In the genomic region with DNA sequence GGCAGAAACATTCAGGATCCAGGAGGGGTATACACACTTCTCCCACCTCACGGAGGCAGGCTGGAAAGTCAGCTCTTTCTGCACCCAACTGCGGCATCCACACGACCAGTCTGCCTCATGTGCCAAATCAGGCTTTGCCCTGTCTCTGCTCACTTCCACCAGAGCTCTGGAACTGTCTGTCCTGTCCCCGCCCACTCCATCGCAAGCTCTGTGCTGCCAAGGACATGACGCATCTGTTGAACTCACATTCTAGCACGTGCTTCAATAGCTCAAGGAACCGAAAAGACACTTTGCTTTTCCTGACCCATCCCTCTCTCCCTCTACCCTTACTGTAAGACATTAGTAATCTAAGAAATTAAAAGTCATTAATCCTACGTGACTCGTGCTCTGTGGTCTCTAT, we compare ENCODE assay signal across 15 mouse cellular contexts. TPM values are rescaled to one million over a fixed set of nuclear protein-coding genes. Genes with fewer than 3 reads are reported as not detected.
DNase-seq lines count a peak whose midpoint lies in the region; ATAC-seq and TF ChIP-seq lines count a peak whose summit lies in the region.
"Had no signal": no experiment of that assay in that cellular context is flagged by ENCODE, and none has a peak within 500 bp of the region (broad histone marks: within the 10 kb centered on the region; RNA-seq: fewer than 3 reads in every experiment).

No protein-coding gene starts in this region.

- no peak for TF ChIP-seq RAD21 in CH12.LX (IDR thresholded peaks at IDR 0.05; ENCODE audit: low read depth, low read length)

- ATAC-seq in heart, embryonic 13.5 days (ENCODE audit: extremely low read depth, insufficient number of reproducible peaks, low FRiP score, low TSS enrichment) = no peak
- no peak for ATAC-seq in heart, embryonic 12.5 days (ENCODE audit: insufficient number of reproducible peaks, low FRiP score)
- ATAC-seq in lung, embryonic 16.5 days (ENCODE audit: low read depth) = peak; percentile 95

- H3K4me3 ChIP-seq in heart, embryonic 13.5 days = no peak overlapping the region
- no peak overlapping the region for H3K4me3 ChIP-seq in heart, embryonic 12.5 days
- no peak overlapping the region for H3K4me3 ChIP-seq in CH12.LX (replicated peaks in 1 of 3; ENCODE audit: low read depth in 2 of 3, low read length in 2 of 3, poor library complexity in 1 of 3)
- no peak overlapping the region for H3K4me3 ChIP-seq in lung, embryonic 16.5 days (ENCODE audit: low read length)
- H3K4me3 ChIP-seq in embryonic facial prominence, embryonic 10.5 days = no peak overlapping the region
- H3K4me3 ChIP-seq: embryonic facial prominence, embryonic 13.5 days; forebrain, embryonic 12.5 days; limb, embryonic 15.5 days; neural tube, embryonic 15.5 days had no signal

- TF ChIP-seq CTCF in CH12.LX (conservative IDR thresholded peaks at IDR 0.05 in 1 of 2, IDR thresholded peaks at IDR 0.05 in 1 of 2; ENCODE audit: low read depth in 2 of 2, low read length in 2 of 2) = no peak

- H3K79me2 ChIP-seq in CH12.LX (replicated peaks; ENCODE audit: control insufficient read depth, extremely low read depth, insufficient read depth, poor library complexity, severe bottlenecking) = no peaks in the 10 kb centered on the region

- H3K27ac ChIP-seq in heart, embryonic 13.5 days (replicated peaks) = no peak overlapping the region
- no peak overlapping the region for H3K27ac ChIP-seq in heart, embryonic 12.5 days (ENCODE audit: poor library complexity, severe bottlenecking)
- H3K27ac ChIP-seq in CH12.LX (ENCODE audit: insufficient read depth, low read depth) = no peak overlapping the region
- H3K27ac ChIP-seq in lung, embryonic 16.5 days (ENCODE audit: low read length) = no peak overlapping the region
- no peak overlapping the region for H3K27ac ChIP-seq in embryonic facial prominence, embryonic 10.5 days (replicated peaks)
- H3K27ac ChIP-seq: embryonic facial prominence, embryonic 13.5 days; forebrain, embryonic 12.5 days; limb, embryonic 15.5 days; neural tube, embryonic 15.5 days had no signal

- WGBS in heart, embryonic 13.5 days = 50% methylated on average over 10 of the region's 10 CpGs
- 53% methylated on average over 10 of the region's 10 CpGs for WGBS in heart, embryonic 12.5 days
- WGBS in lung, embryonic 16.5 days = 36% methylated on average over 10 of the region's 10 CpGs
- 88% methylated on average over 10 of the region's 10 CpGs for WGBS in embryonic facial prominence, embryonic 10.5 days

- peaks cover 9% of the 10 kb centered on the region for H3K4me1 ChIP-seq in heart, embryonic 13.5 days
- no peaks in the 10 kb centered on the region for H3K4me1 ChIP-seq in heart, embryonic 12.5 days (replicated peaks)
- peaks cover 7 to 16% of the 10 kb centered on the region in 2 experiments; a peak in 3 of 4 replicates for H3K4me1 ChIP-seq in CH12.LX (ENCODE audit: control insufficient read depth in 1 of 2, insufficient read depth in 2 of 2)
- 0 out of 2 replicates have a peak, but pooled peaks cover 2% of the 10 kb centered on the region for H3K4me1 ChIP-seq in lung, embryonic 16.5 days (replicated peaks; ENCODE audit: control insufficient read depth, insufficient read depth, low read length)
- peaks cover 10% of the 10 kb centered on the region for H3K4me1 ChIP-seq in embryonic facial prominence, embryonic 10.5 days
- H3K4me1 ChIP-seq: embryonic facial prominence, embryonic 13.5 days; forebrain, embryonic 12.5 days; limb, embryonic 15.5 days had no signal

- no peak for TF ChIP-seq POLR2A in CH12.LX (IDR thresholded peaks at IDR 0.05; ENCODE audit: low read depth, low read length)

- no peaks in the 10 kb centered on the region for H3K9me3 ChIP-seq in heart, embryonic 13.5 days
- H3K9me3 ChIP-seq in heart, embryonic 12.5 days (replicated peaks) = no peaks in the 10 kb centered on the region
- H3K9me3 ChIP-seq in CH12.LX (replicated peaks; ENCODE audit: low read length) = no peaks in the 10 kb centered on the region
- no peaks in the 10 kb centered on the region for H3K9me3 ChIP-seq in lung, embryonic 16.5 days (ENCODE audit: control insufficient read depth, low read length)
- H3K9me3 ChIP-seq in embryonic facial prominence, embryonic 10.5 days = no peaks in the 10 kb centered on the region
- H3K9me3 ChIP-seq: embryonic facial prominence, embryonic 13.5 days; forebrain, embryonic 12.5 days; limb, embryonic 15.5 days; neural tube, embryonic 15.5 days had no signal

- no peaks in the 10 kb centered on the region for H3K36me3 ChIP-seq in heart, embryonic 13.5 days
- no peaks in the 10 kb centered on the region for H3K36me3 ChIP-seq in heart, embryonic 12.5 days
- H3K36me3 ChIP-seq in CH12.LX (replicated peaks in 1 of 2; ENCODE audit: control insufficient read depth in 1 of 2, insufficient read depth in 1 of 2, low read length in 1 of 2) = no peaks in the 10 kb centered on the region
- H3K36me3 ChIP-seq in lung, embryonic 16.5 days (ENCODE audit: control insufficient read depth, insufficient read depth, low read length) = no peaks in the 10 kb centered on the region
- no peaks in the 10 kb centered on the region; the same call in 1 of the 2 replicates for H3K36me3 ChIP-seq in embryonic facial prominence, embryonic 10.5 days (replicated peaks)
- H3K36me3 ChIP-seq: embryonic facial prominence, embryonic 13.5 days; limb, embryonic 15.5 days had no signal

- 0 out of 2 replicates have a peak overlapping the region, but pooled peaks have one; percentile 1 for H3K4me2 ChIP-seq in heart, embryonic 13.5 days
- H3K4me2 ChIP-seq in heart, embryonic 12.5 days = no peak overlapping the region
- H3K4me2 ChIP-seq in CH12.LX (ENCODE audit: insufficient read depth, low read depth, poor library complexity, severe bottlenecking) = no peak overlapping the region
- H3K4me2 ChIP-seq in lung, embryonic 16.5 days (ENCODE audit: low read depth, low read length) = no peak overlapping the region
- H3K4me2 ChIP-seq: embryonic facial prominence, embryonic 13.5 days; forebrain, embryonic 12.5 days; limb, embryonic 15.5 days; neural tube, embryonic 15.5 days had no signal

- no peak overlapping the region for H3K9ac ChIP-seq in heart, embryonic 13.5 days
- no peak overlapping the region for H3K9ac ChIP-seq in heart, embryonic 12.5 days
- H3K9ac ChIP-seq in CH12.LX (ENCODE audit: insufficient read depth, low read depth) = no peak overlapping the region
- H3K9ac ChIP-seq in lung, embryonic 16.5 days (ENCODE audit: low read length) = no peak overlapping the region
- H3K9ac ChIP-seq: embryonic facial prominence, embryonic 13.5 days; forebrain, embryonic 12.5 days; limb, embryonic 15.5 days; neural tube, embryonic 15.5 days had no signal

- dilution Hi-C loops in CH12.LX (cut with MboI; ENCODE audit: extremely low pct_ligation_motif_present, extremely low pct_unique_long_range_greater_than_20kb, low sequenced_read_pairs) = no loop called here

- DNase-seq in CH12.LX (ENCODE audit: extremely low read depth) = no peak
- peak; percentile 49 for DNase-seq in adrenal gland, postnatal 14 days
- no peak for DNase-seq in thymus, postnatal 0 days (ENCODE audit: low spot score)
- DNase-seq in embryonic facial prominence, embryonic 10.5 days (ENCODE audit: low spot score) = no peak
- DNase-seq in kidney, postnatal 4 days = no peak
- DNase-seq: gastrocnemius, postnatal 14 days; thymus, adult 18-20 months had no signal

- peaks cover 9% of the 10 kb centered on the region for H3K27me3 ChIP-seq in heart, embryonic 13.5 days (replicated peaks)
- H3K27me3 ChIP-seq in heart, embryonic 12.5 days (replicated peaks) = no peaks in the 10 kb centered on the region; the same call in 1 of the 2 replicates
- H3K27me3 ChIP-seq in CH12.LX (replicated peaks) = no peaks in the 10 kb centered on the region
- H3K27me3 ChIP-seq in lung, embryonic 16.5 days (ENCODE audit: control insufficient read depth, insufficient read depth, low read depth, low read length) = no peaks in the 10 kb centered on the region
- H3K27me3 ChIP-seq in embryonic facial prominence, embryonic 10.5 days (replicated peaks; ENCODE audit: low read depth, poor library complexity, severe bottlenecking) = no peaks in the 10 kb centered on the region
- H3K27me3 ChIP-seq: embryonic facial prominence, embryonic 13.5 days; forebrain, embryonic 12.5 days; limb, embryonic 15.5 days; neural tube, embryonic 15.5 days had no signal

- in situ Hi-C loops in CH12.LX (cut with MboI; ENCODE audit: low pct_ligation_motif_present, low pct_unique_long_range_greater_than_20kb, low sequenced_read_pairs) = no loop called here

- TF ChIP-seq EP300 in CH12.LX (IDR thresholded peaks at IDR 0.05; ENCODE audit: low read length) = no peak

RNA-seq across cellular contexts. Expression of gene Nt5c2, which starts 10.0 kb away (rescaled TPM):
- 102 and 124 TPM in 2 replicates for polyA plus RNA-seq in heart, embryonic 13.5 days (2015; fragmentation: Nextera tagmentation; extraction: Ambion mirVana)
- polyA plus RNA-seq in heart, embryonic 12.5 days (2016; fragmentation: Nextera tagmentation; extraction: Ambion mirVana) = 108 and 111 TPM in 2 replicates
- total RNA-seq in CH12.LX (2012; rRNA removed) (15.1 and 22.5 TPM in 2 replicates), CH12.LX (2014; rRNA removed) (21.1 and 26.0 TPM in 2 replicates)
- polyA plus RNA-seq in CH12.LX (2012; ENCODE audit: insufficient read length, low read depth) = 58.8 and 62.9 TPM in 2 replicates
- 79.8 and 82.3 TPM in 2 replicates for total RNA-seq in adrenal gland, postnatal 14 days (2021)
- polyA plus RNA-seq in lung, embryonic 16.5 days (2015; fragmentation: Nextera tagmentation; extraction: Ambion mirVana) = 87.7 and 92.2 TPM in 2 replicates
- polyA plus RNA-seq in thymus, postnatal 0 days (2015; fragmentation: Nextera tagmentation; extraction: Ambion mirVana) = 104 and 120 TPM in 2 replicates
- 73.7 and 74.1 TPM in 2 replicates for polyA plus RNA-seq in embryonic facial prominence, embryonic 10.5 days (2016; fragmentation: Nextera tagmentation; extraction: Ambion mirVana)

RNA-seq across cellular contexts. Expression of gene Ina, which starts 10.5 kb away (rescaled TPM):
- 0.52 and 0.74 TPM in 2 replicates for polyA plus RNA-seq in heart, embryonic 13.5 days (2015; fragmentation: Nextera tagmentation; extraction: Ambion mirVana)
- 0.24 and 0.86 TPM in 2 replicates for polyA plus RNA-seq in heart, embryonic 12.5 days (2016; fragmentation: Nextera tagmentation; extraction: Ambion mirVana)
- not detected in 2 replicates for total RNA-seq in CH12.LX (2012; rRNA removed)
- not detected in 2 replicates for total RNA-seq in CH12.LX (2014; rRNA removed)
- not detected in 2 replicates for polyA plus RNA-seq in CH12.LX (2012; ENCODE audit: insufficient read length, low read depth)
- total RNA-seq in adrenal gland, postnatal 14 days (2021) = 7.5 and 9.6 TPM in 2 replicates
- polyA plus RNA-seq in lung, embryonic 16.5 days (2015; fragmentation: Nextera tagmentation; extraction: Ambion mirVana) = 0.51 and 1.2 TPM in 2 replicates
- 0.37 and 0.39 TPM in 2 replicates for polyA plus RNA-seq in thymus, postnatal 0 days (2015; fragmentation: Nextera tagmentation; extraction: Ambion mirVana)
- 24.3 and 28.3 TPM in 2 replicates for polyA plus RNA-seq in embryonic facial prominence, embryonic 10.5 days (2016; fragmentation: Nextera tagmentation; extraction: Ambion mirVana)
- total RNA-seq: gastrocnemius, postnatal 14 days; megakaryocyte progenitor cell, adult 5-6 weeks had no signal

RNA-seq across cellular contexts. Expression of gene Pcgf6, which starts 25.8 kb away (rescaled TPM):
- polyA plus RNA-seq in heart, embryonic 13.5 days (2015; fragmentation: Nextera tagmentation; extraction: Ambion mirVana) = 10.2 and 10.3 TPM in 2 replicates
- polyA plus RNA-seq in heart, embryonic 12.5 days (2016; fragmentation: Nextera tagmentation; extraction: Ambion mirVana) = 12.9 and 14.5 TPM in 2 replicates
- total RNA-seq in CH12.LX (2012; rRNA removed) (17.3 and 20.1 TPM in 2 replicates), CH12.LX (2014; rRNA removed) (43.8 and 48.0 TPM in 2 replicates)
- 35.7 and 39.7 TPM in 2 replicates for polyA plus RNA-seq in CH12.LX (2012; ENCODE audit: insufficient read length, low read depth)
- 8.4 and 9.4 TPM in 2 replicates for total RNA-seq in adrenal gland, postnatal 14 days (2021)
- polyA plus RNA-seq in lung, embryonic 16.5 days (2015; fragmentation: Nextera tagmentation; extraction: Ambion mirVana) = 13.0 and 14.4 TPM in 2 replicates
- polyA plus RNA-seq in thymus, postnatal 0 days (2015; fragmentation: Nextera tagmentation; extraction: Ambion mirVana) = 14.1 and 16.8 TPM in 2 replicates
- 36.1 and 36.5 TPM in 2 replicates for polyA plus RNA-seq in embryonic facial prominence, embryonic 10.5 days (2016; fragmentation: Nextera tagmentation; extraction: Ambion mirVana)

RNA-seq across cellular contexts. Expression of gene Taf5, which starts 42.6 kb away (rescaled TPM):
- polyA plus RNA-seq in heart, embryonic 13.5 days (2015; fragmentation: Nextera tagmentation; extraction: Ambion mirVana) = 3.3 TPM in 2 replicates
- polyA plus RNA-seq in heart, embryonic 12.5 days (2016; fragmentation: Nextera tagmentation; extraction: Ambion mirVana) = 7.1 and 7.5 TPM in 2 replicates
- total RNA-seq in CH12.LX (2012; rRNA removed) (10.0 and 10.4 TPM in 2 replicates), CH12.LX (2014; rRNA removed) (13.7 and 15.5 TPM in 2 replicates)
- polyA plus RNA-seq in CH12.LX (2012; ENCODE audit: insufficient read length, low read depth) = 8.9 and 10.5 TPM in 2 replicates
- total RNA-seq in adrenal gland, postnatal 14 days (2021) = 4.3 and 4.6 TPM in 2 replicates
- 3.5 and 4.5 TPM in 2 replicates for polyA plus RNA-seq in lung, embryonic 16.5 days (2015; fragmentation: Nextera tagmentation; extraction: Ambion mirVana)
- polyA plus RNA-seq in thymus, postnatal 0 days (2015; fragmentation: Nextera tagmentation; extraction: Ambion mirVana) = 5.4 and 6.0 TPM in 2 replicates
- polyA plus RNA-seq in embryonic facial prominence, embryonic 10.5 days (2016; fragmentation: Nextera tagmentation; extraction: Ambion mirVana) = 7.2 and 7.5 TPM in 2 replicates

Comparison
In these comparisons a context has a peak if more than half of its experiments do, and no peak if none do; other contexts are left out.
1. RNA of gene Ina, which starts 10.5 kb away (polyA plus RNA-seq): 24.3 to 28.3 TPM in embryonic facial prominence, embryonic 10.5 days; 0.24 to 0.86 TPM in heart, embryonic 12.5 days, 0.52 to 0.74 TPM in heart, embryonic 13.5 days, 0.51 to 1.2 TPM in lung, embryonic 16.5 days, 0.37 to 0.39 TPM in thymus, postnatal 0 days and not detected in CH12.LX; every median in the first group is over 10 times any median in the second.